Mouse (Mus musculus) stomach, embryonic 16.5 days (tissue): ENCODE data around the gene Pold1. TPM values are rescaled to one million over a fixed set of nuclear protein-coding genes. Genes with fewer than 3 reads are reported as not detected.

Source experiments
- ATAC-seq: fragments of 200-750 bp; cut with Nextera tagmentation; 2 replicates; pipeline ENCODE4 v1.8.0; 2017; ENCODE audit warnings: moderate number of reproducible peaks, moderate TSS enrichment; ENCODE audit not compliant: insufficient read depth, low FRiP score
- H3K27ac ChIP-seq: fragments of 300-500 bp; sonication (generic); 2 replicates; pipeline ENCODE4 v1.5.1; 2014; ENCODE audit warnings: low read length
- H3K27me3 ChIP-seq: fragments of 300-500 bp; sonication (generic); 2 replicates; pipeline ENCODE4 v1.6.1; 2014; ENCODE audit warnings: low read length, control low read depth, mixed read lengths; ENCODE audit not compliant: control insufficient read depth, insufficient read depth
- H3K36me3 ChIP-seq: fragments of 300-500 bp; sonication (generic); 2 replicates; pipeline ENCODE4 v1.6.1; 2014; ENCODE audit warnings: low read length; ENCODE audit not compliant: control insufficient read depth, insufficient read depth
- H3K4me1 ChIP-seq: fragments of 300-500 bp; sonication (generic); 2 replicates; pipeline ENCODE4 v1.6.1; 2014; ENCODE audit warnings: low read length, control low read depth, mixed read lengths; ENCODE audit not compliant: control insufficient read depth, insufficient read depth
- H3K4me2 ChIP-seq: fragments of 300-500 bp; sonication (generic); 2 replicates; pipeline ENCODE4 v1.6.1; 2014; ENCODE audit warnings: low read depth, low read length, mixed read lengths
- H3K4me3 ChIP-seq: fragments of 300-500 bp; sonication (generic); replicated peaks from 2 replicates; pipeline ENCODE4 v1.5.1; 2014; ENCODE audit warnings: mild to moderate bottlenecking, low read length
- H3K9ac ChIP-seq: fragments of 300-500 bp; sonication (generic); 2 replicates; pipeline ENCODE4 v1.6.1; 2014; ENCODE audit warnings: low read length
- H3K9me3 ChIP-seq: fragments of 300-500 bp; sonication (generic); replicated peaks from 2 replicates; pipeline ENCODE4 v1.6.1; 2016; ENCODE audit warnings: low read length, control low read depth; ENCODE audit not compliant: control insufficient read depth
- whole genome bisulfite sequencing: fragments of 180-500 bp; shearing (Covaris S2); extraction: QIAGEN DNeasy Blood & Tissue Kit; methylation state at CpG from one replicate; pipeline ENCODE4 v1.1.7; 2014; 5-methylcytosine and 5-hydroxymethylcytosine counted together
- polyA plus RNA-seq: library from polyadenylated mRNA; unstranded; fragments of >200 nt; fragmentation: Nextera tagmentation; extraction: Ambion mirVana; gene quantifications from 2 replicates; pipeline ENCODE4 v1.2.1, GENCODE M21; 2015

The Pold1 gene
- polyA plus RNA-seq, 1 experiment from 2014 or later = 70.3 TPM

DNA sequence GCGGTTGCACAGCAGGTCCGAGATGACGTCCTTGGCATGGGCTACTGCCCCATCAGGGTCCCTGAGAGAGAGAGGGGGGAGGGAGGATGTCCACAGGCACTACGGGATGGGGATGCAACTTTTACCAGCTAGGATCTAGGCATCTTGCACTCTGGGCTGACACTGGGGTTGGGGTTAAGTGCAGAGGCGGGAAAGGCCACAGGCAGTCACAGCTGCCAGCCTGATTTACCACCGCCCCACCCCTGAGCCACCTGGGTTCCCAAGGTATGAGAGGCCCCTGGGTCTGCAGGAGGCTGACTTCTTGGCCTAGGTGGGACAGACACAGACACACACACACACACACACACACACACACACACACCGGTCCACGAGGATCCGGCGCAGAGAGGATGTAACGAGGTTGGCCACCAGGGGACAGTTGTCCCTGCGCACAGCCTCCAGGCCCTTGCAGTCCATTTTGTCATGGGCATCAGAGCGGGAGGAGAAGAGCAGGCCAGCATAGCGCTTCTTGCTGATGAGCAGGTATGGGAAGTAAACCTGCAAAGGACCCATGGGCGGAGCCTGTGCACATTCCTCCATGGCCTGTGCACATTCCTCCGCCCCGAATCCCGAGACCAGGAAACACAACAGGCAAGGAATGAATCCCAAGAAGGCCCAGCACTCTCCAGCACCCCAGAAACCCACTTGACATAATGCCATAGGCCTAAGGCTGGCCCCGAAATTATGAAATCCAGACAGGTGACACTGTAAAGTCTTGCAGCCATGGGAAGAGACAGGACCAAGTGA is 13.8 kb downstream of the Pold1 start:
- Histone ChIP-seq H3K4me2 (no peak overlapping the region), H3K27me3 (no peaks in the 10 kb centered on the region), H3K4me1 (no peaks in the 10 kb centered on the region), H3K9ac (no peak overlapping the region), H3K36me3 (peaks cover 28% of the 10 kb centered on the region), H3K4me3 (no peak overlapping the region), H3K27ac (no peak overlapping the region), H3K9me3 (no peaks in the 10 kb centered on the region)
- no peak for ATAC-seq
- WGBS = 85% methylated on average over 19 of the region's 19 CpGs

DNA sequence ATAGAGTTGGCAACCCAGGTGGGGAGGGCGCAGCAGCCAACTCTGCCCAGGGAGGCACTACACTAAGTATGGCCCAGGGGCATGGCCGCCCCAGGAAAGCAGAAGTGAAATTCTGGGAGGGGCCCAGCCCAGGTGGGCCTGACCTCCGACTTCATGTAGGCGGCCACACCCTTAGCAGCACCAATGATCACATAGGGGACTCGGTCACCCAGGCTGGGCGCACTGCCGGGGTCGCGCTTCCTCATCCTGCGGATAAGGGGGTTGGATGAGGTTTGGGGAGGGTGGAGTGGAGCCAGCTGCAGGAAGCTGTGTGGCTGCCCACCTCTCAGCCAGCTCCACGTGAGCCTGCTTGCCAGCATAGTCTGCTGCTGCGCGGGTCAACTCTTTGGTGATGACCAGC is 14.4 kb downstream of the Pold1 start:
- Histone ChIP-seq H3K36me3 (peaks cover 28% of the 10 kb centered on the region), H3K4me2 (no peak overlapping the region), H3K27me3 (no peaks in the 10 kb centered on the region), H3K4me3 (no peak overlapping the region), H3K4me1 (no peaks in the 10 kb centered on the region), H3K9me3 (no peaks in the 10 kb centered on the region), H3K9ac (no peak overlapping the region), H3K27ac (no peak overlapping the region)
- 84% methylated on average over 13 of the region's 13 CpGs for WGBS
- ATAC-seq = no peak

DNA sequence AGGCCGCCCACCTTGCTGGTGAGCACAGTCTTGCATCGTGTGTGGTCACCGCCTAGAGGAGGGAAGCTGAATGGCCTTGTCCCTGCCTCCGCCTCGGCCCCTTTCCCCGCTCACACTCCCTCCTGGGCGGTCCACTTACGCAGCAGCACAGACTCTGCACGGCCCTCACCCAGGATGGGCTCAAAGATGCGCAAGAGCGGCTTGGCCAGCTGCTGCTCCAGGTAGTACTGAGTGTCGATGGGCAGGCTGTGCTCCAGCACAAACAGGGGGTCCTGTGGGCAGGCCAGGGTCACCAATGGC is 15.0 kb downstream of the Pold1 start:
- H3K9ac ChIP-seq = no peak overlapping the region
- H3K36me3 ChIP-seq = peaks cover 26% of the 10 kb centered on the region
- H3K4me1 ChIP-seq = no peaks in the 10 kb centered on the region
- ATAC-seq = no peak
- H3K4me2 ChIP-seq = no peak overlapping the region
- no peak overlapping the region for H3K4me3 ChIP-seq
- H3K27ac ChIP-seq = no peak overlapping the region
- 80% methylated on average over 12 of the region's 12 CpGs for WGBS
- H3K9me3 ChIP-seq = no peaks in the 10 kb centered on the region
- no peaks in the 10 kb centered on the region for H3K27me3 ChIP-seq

DNA sequence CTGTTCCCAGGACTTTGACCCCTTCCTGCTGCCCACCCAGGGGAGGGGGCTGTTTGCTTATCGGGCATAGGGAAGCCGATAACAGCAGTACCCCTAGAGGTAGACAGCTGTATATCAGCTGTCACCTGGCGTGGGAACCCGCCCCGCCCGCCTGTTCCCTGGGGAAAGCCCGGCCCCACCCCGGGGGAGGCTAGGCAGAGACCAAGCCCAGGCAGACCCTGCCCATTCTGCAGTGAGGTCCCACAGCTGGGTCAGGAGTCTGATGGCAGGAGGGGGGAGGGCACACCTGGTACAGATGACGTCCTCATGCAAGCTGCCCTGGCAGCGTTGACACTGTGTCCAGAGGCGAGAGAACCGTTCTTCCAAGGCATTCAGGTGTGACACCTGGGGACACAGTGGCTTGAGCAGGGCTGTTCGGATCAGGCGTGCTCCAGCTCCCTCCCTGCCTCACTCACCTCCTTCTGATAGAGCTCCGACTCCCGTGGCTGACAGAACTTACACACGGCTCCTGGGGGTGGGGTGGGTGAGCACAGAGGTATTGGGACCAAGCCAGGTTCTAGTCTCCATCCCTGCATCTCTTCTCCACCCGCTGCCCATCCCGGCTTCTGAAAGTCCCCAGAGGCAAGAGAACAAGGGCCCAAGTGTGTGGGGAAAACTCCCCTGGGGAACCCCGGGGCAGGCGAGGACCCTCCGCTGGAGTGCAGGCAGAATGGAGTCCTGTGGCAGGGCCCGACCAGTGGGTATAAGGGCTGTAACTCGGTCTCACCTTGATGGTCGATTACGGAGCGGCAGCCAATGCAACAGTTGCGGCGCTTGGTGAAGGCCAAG is 15.5 kb downstream of the Pold1 start:
- no peak overlapping the region; the same call in 1 of the 2 replicates for H3K9ac ChIP-seq
- peaks cover 23% of the 10 kb centered on the region for H3K36me3 ChIP-seq
- no peaks in the 10 kb centered on the region for H3K9me3 ChIP-seq
- no peaks in the 10 kb centered on the region for H3K4me1 ChIP-seq
- no peak for ATAC-seq
- H3K27ac ChIP-seq = no peak overlapping the region
- WGBS = 73% methylated on average over 29 of the region's 29 CpGs
- no peaks in the 10 kb centered on the region for H3K27me3 ChIP-seq
- H3K4me2 ChIP-seq = no peak overlapping the region
- no peak overlapping the region for H3K4me3 ChIP-seq

DNA sequence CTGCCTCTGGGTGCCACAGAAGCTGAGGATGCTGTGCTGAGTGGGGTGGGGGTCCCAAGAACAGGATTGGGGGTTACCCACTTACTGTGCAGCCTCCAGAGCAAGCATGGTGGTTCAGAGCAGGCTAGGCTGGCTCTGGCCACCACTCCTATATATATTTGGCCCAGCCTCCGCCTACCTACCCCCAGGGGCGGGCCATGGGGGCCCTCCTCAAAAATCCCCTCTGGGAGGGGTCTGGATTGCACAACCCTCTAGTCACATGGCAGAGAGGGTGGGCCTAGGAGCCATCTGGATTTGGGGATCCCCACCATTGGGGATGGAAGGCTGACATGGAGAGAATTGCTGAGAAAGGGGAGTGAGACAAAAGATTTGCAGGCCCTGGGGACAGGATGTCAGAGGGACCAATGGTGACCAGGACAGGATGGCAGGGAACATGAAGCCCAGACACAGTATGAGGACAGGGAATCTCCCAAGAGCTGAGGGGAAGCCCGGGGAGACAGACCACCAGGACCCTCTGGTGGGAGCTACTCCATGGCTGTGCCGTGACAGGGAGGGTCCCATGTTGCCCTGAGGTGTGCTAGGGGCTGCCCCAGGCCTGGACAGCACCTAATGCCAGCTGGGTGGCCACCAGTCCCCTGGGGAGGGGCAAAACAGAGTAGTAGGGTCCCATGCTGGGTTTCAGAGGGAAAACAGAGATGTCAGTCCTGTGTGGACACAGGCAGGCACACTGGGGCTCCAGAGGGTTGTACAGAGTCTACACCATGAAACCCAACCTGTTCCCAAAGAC is 16.5 kb downstream of the Pold1 start, which contains the start of gene Spib:
TSS of gene Spib (minus strand) at position 126 of the 787 bp plus-strand sequence.
- Histone ChIP-seq H3K4me3 (no peak within 1 kb of the TSS), H3K36me3 (peaks cover 14% of the 10 kb centered on the region), H3K27ac (no peak within 1 kb of the TSS), H3K4me1 (no peaks in the 10 kb centered on the region), H3K4me2 (no peak within 1 kb of the TSS), H3K9ac (no peak within 1 kb of the TSS; the same call in 1 of the 2 replicates), H3K9me3 (no peaks in the 10 kb centered on the region), H3K27me3 (no peaks in the 10 kb centered on the region)
- 79% methylated on average over 4 of the region's 4 CpGs for WGBS
- no peak for ATAC-seq

DNA sequence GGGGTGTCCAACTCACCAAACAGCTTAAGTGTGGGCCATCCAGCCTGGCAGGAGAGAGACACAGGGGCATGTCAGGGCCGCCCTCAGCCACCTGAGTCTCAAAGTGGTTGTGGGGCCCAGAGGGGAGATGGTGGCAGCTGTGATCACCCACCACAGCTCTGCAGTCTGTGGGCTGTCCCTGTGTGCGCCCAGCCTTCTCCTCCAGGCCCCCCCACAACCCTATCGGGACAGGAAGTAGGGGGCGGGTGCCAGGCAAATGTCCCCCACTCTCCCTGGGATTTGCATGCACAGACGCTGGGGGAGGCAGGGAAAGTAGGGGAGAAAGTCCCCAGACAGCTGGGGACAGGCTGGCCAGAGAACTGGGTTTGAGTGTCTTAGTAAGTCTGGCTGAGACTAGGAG is 17.4 kb downstream of the Pold1 start:
- no peak for ATAC-seq
- 34% methylated on average over 4 of the region's 5 CpGs for WGBS
- Histone ChIP-seq H3K9me3 (no peaks in the 10 kb centered on the region), H3K4me2 (no peak overlapping the region), H3K27ac (no peak overlapping the region), H3K4me3 (no peak overlapping the region), H3K27me3 (no peaks in the 10 kb centered on the region), H3K36me3 (peaks cover 8% of the 10 kb centered on the region), H3K4me1 (no peaks in the 10 kb centered on the region), H3K9ac (no peak overlapping the region)

DNA sequence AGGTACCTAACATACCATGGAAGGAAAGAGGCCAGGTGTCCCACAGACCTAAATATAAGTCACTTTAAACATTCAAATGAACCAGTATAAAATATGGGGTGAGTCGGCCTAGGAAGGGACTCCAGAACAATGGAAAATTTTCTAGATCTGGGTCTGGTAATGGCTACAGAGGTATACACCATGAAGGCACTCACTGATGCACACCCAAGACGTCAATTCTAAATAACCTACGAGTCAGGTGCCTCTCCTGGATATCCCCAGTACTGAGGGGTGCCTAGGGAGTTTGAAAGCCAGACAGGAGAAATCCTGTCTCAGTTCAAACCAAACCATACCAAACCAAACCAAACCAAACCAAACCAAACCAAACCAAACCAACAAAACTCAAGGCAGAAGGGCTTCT is 18.1 kb downstream of the Pold1 start:
- Histone ChIP-seq H3K9me3 (no peaks in the 10 kb centered on the region), H3K36me3 (peaks cover 4% of the 10 kb centered on the region; the same call in 1 of the 2 replicates), H3K4me1 (peaks cover 2% of the 10 kb centered on the region; the same call in 1 of the 2 replicates), H3K9ac (no peak overlapping the region), H3K4me3 (no peak overlapping the region), H3K27me3 (no peaks in the 10 kb centered on the region), H3K4me2 (no peak overlapping the region), H3K27ac (no peak overlapping the region)
- no peak for ATAC-seq
- WGBS = 79% methylated on average over 3 of the region's 3 CpGs

DNA sequence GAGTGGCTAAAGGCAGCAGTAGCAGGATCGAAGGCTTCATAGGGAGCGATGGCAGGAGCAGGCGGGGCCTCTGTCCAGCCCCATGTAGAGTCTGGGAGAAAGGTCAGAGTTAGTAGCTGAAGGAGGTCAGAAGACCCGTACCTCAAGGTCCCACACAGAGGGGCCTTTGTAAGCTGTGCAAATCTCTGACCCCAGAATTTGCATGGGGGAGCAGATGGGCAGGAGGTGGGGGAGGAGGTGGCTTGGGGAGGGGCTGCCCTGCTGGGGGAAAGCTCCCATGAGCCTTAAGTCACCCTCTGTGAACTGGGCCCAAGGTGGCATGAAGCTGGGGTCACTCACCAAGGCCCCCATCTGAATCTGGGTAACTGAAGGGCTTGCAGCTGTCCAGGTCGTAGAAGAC is 19.1 kb downstream of the Pold1 start:
- 71% methylated on average over 5 of the region's 5 CpGs for WGBS
- Histone ChIP-seq H3K9ac (no peak overlapping the region), H3K9me3 (no peaks in the 10 kb centered on the region), H3K4me1 (peaks cover 10% of the 10 kb centered on the region; the same call in 1 of the 2 replicates), H3K27ac (no peak overlapping the region), H3K27me3 (no peaks in the 10 kb centered on the region; the same call in 1 of the 2 replicates), H3K36me3 (peaks cover 4% of the 10 kb centered on the region; the same call in 1 of the 2 replicates), H3K4me2 (no peak overlapping the region), H3K4me3 (no peak overlapping the region)
- ATAC-seq = no peak
